Mouse (Mus musculus) erythroblast, embryonic 14.5 days (primary cell): ENCODE data around the gene Dpt. TPM values are rescaled to one million over a fixed set of nuclear protein-coding genes. Genes with fewer than 3 reads are reported as not detected.

Experiments
- H3K27me3 ChIP-seq: 2 replicates; pipeline ENCODE4 v1.6.1; 2012; ENCODE audit warnings: inconsistent platforms; ENCODE audit not compliant: control insufficient read depth
- H3K36me3 ChIP-seq: 2 replicates; pipeline ENCODE4 v1.6.1; 2012; ENCODE audit warnings: mild to moderate bottlenecking, inconsistent platforms; ENCODE audit not compliant: control insufficient read depth
- H3K4me1 ChIP-seq: 2 replicates; pipeline ENCODE4 v1.6.1; 2012; ENCODE audit warnings: inconsistent platforms; ENCODE audit not compliant: control insufficient read depth
- H3K4me3 ChIP-seq: replicated peaks from 2 replicates; pipeline ENCODE3; 2012; ENCODE audit warnings: moderate library complexity, mild to moderate bottlenecking, inconsistent platforms
- H3K9me3 ChIP-seq: 2 replicates; pipeline ENCODE4 v1.6.1; 2012; ENCODE audit warnings: low read length, inconsistent platforms, mixed read lengths; ENCODE audit not compliant: control insufficient read depth
- GATA1 ChIP-seq: IDR thresholded peaks from 2 replicates; pipeline ENCODE4 v1.6.1; 2012; ENCODE audit warnings: low read length, inconsistent platforms, mixed read lengths
- TAL1 ChIP-seq: IDR thresholded peaks from 3 replicates; pipeline ENCODE4 v1.6.1; 2012; ENCODE audit warnings: low read length, inconsistent platforms, mixed read lengths
- polyA plus RNA-seq: library from polyadenylated mRNA; stranded (reverse); fragments of >175 nt; gene quantifications from 2 replicates; pipeline ENCODE4 v1.2.3, GENCODE M21; 2012

Gene Dpt
- polyA plus RNA-seq, result 0.02 TPM in 1 of 2 replicates, not detected in the other

DNA sequence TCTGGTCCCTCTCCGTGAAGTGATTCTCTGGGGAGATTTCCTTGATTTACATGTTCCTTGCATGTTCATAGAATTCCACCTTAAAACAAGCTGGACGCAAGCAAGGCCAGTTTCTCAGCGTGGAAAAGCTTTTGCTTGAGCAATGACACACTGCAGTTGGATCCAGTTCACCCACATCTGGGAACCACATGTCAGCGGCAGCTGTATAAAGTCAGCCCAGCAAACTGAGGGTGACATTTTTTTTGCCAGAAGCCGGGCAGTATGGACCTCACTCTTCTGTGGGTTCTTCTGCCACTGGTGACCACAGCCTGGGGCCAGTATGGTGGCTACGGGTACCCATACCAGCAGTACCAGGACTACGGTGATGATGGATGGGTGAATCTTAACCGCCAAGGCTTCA lies at the start of gene Dpt:
TSS of gene Dpt (plus strand) at position 174 of the 400 bp plus-strand sequence.
- Histone ChIP-seq H3K9me3 (no peaks in the 10 kb centered on the region), H3K4me1 (no peaks in the 10 kb centered on the region), H3K36me3 (no peaks in the 10 kb centered on the region), H3K4me3 (no peak within 1 kb of the TSS), H3K27me3 (no peaks in the 10 kb centered on the region)
- TF ChIP-seq GATA1 (no peak), TAL1 (no peak)

DNA sequence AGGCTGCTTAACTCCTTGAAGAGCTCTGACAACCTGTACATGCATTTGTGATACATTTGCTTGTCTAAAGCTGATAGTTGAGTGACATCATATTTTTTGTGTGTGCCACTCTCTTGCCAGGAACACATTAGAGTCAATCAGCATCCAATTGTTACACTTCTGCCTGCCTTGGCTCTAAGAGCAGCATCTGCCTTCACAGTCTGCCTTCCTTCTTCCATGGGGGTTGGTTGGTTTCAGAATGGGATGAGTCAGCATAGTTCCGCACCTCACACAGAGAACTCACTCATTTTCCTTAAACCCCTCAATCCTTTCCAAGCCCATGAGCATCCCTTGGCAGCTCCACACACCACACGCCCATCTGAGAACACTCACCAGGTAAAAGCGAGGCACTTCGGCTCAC lies 42.7 kb upstream of the Dpt start:
- Histone ChIP-seq H3K4me1 (no peaks in the 10 kb centered on the region), H3K36me3 (no peaks in the 10 kb centered on the region), H3K4me3 (no peak overlapping the region), H3K9me3 (no peaks in the 10 kb centered on the region; the same call in 1 of the 2 replicates), H3K27me3 (no peaks in the 10 kb centered on the region)
- TF ChIP-seq TAL1, result no peak
- no peak for TF ChIP-seq GATA1

DNA sequence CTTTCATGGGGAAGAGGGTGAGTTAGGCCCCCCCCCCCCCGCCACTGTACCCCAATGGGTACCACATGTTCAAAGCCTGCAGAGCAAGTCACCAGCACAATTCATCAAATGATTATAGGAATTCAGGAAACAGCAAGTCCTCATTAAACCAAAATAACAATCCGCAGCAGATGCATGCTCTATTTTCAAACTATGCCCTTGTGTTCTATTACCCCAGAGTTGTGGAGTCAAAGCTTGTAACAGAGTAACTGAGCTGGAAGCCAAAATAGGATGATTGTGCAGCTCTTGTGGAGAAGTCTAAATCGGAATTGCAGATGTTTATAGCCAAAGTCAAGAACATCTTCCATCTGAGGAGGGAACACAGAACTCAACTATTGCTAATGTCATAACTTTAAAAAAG lies 40.8 kb upstream of the Dpt start:
- Histone ChIP-seq H3K9me3 (no peaks in the 10 kb centered on the region; the same call in 1 of the 2 replicates), H3K4me3 (no peak overlapping the region), H3K27me3 (no peaks in the 10 kb centered on the region), H3K4me1 (no peaks in the 10 kb centered on the region), H3K36me3 (no peaks in the 10 kb centered on the region)
- TF ChIP-seq TAL1 (no peak), GATA1 (no peak)

DNA sequence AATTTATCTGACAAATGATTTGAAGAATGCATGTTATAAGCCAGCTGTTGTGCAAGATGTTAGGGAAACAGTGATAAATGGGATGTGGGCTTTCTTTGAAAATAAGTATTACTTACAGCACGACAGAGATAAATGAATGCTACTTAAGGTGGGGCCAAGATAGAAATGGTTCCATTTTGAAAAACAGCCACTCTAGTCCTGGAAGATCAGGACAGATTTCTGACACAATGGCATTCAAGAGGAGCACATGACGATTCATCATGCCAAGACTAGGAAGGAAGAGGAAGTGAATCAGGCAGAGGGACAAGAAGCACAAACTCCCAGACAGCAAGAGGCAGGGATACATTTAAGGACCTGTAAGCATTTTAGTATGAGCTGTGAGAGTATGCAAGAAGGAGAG lies 39.5 kb upstream of the Dpt start:
- Histone ChIP-seq H3K27me3 (no peaks in the 10 kb centered on the region), H3K4me3 (no peak overlapping the region), H3K9me3 (no peaks in the 10 kb centered on the region; the same call in 1 of the 2 replicates), H3K4me1 (no peaks in the 10 kb centered on the region), H3K36me3 (no peaks in the 10 kb centered on the region)
- TF ChIP-seq TAL1 (no peak), GATA1 (no peak)

DNA sequence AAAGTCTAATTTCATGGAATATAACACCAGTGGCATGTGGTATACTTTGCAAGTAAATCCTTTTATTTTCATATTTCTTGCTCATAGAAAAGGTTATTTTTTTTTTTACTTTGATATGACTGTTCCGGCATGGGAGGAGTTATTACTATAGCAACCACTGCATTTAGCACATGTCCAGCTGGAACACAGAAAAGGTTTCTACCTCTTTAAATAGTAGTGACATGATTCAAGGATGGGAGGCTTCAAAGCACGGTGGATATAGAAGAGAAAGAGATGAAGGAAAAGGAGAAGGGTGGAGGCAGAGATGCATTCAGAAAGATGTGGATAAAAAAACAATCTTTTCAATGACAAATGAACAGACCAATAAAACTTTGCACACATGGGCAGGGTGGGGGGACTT lies 38.0 kb upstream of the Dpt start:
- no peak overlapping the region for H3K4me3 ChIP-seq
- TF ChIP-seq GATA1, result no peak
- no peak for TF ChIP-seq TAL1
- H3K4me1 ChIP-seq, result no peaks in the 10 kb centered on the region
- no peaks in the 10 kb centered on the region; the same call in 1 of the 2 replicates for H3K9me3 ChIP-seq
- no peaks in the 10 kb centered on the region for H3K36me3 ChIP-seq
- no peaks in the 10 kb centered on the region for H3K27me3 ChIP-seq

DNA sequence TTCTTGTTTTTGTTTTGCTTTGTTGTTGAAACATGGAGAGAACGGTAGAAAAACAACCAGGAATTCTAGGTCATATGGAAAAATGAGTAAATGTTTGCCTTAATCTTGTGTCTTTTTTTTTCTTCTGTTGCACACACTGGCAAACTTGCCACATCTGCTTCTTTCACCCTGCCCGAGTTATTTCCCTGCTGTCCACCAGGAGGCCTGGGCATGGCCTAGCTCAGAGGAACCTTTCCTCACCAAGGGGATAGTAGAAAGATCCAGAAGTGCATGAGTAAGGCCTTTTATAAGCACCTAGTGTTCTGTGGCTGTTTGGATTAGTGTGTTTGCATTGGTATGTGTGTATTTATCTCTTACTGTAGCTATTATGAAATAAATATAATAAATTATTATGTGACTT lies 34.2 kb upstream of the Dpt start:
- Histone ChIP-seq H3K27me3 (no peaks in the 10 kb centered on the region), H3K36me3 (no peaks in the 10 kb centered on the region), H3K4me1 (no peaks in the 10 kb centered on the region), H3K4me3 (no peak overlapping the region), H3K9me3 (no peaks in the 10 kb centered on the region)
- TF ChIP-seq GATA1 (no peak), TAL1 (no peak)

DNA sequence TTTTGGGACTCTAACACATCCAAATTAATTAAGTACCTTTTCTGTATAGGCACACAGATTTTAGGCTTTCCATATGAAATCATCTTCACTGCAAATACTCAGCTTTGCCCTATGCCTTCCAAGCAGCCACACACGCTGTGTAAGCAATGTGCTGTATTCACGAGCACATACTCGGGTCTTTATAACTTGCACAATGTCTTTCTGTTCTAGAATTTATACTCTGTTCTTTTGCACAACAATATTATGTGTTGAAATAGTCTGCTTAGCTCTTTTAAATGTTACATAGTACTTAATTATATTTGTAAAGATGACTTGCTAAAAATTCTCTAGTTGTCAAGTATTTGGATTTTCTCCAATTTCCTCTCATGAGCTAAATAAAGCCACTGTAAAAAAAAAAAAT lies 29.8 kb upstream of the Dpt start:
- no peak overlapping the region for H3K4me3 ChIP-seq
- TF ChIP-seq GATA1, result no peak
- TF ChIP-seq TAL1, result no peak
- H3K4me1 ChIP-seq, result no peaks in the 10 kb centered on the region
- H3K27me3 ChIP-seq, result no peaks in the 10 kb centered on the region
- H3K36me3 ChIP-seq, result no peaks in the 10 kb centered on the region
- H3K9me3 ChIP-seq, result no peaks in the 10 kb centered on the region

DNA sequence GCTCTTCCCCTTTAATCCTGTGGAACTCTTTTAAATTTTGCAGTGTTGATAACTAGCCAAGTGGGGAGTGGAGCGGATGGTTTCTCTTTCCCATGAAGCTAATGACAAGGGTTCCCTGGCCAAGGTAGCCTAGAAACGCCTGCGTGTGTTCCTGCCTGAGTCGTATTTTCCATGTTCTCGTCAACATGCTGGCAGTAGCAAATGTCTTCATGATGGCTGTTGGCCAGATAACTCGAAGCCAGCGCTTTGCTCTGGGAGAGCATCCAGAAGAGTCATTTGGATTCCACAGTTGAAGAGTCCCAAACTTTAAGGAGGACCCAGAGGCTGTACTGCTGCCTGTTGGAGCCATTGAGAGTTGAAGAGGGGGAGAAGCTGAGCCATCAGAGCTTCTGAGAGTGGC lies 25.8 kb upstream of the Dpt start:
- TF ChIP-seq TAL1 (no peak), GATA1 (no peak)
- Histone ChIP-seq H3K36me3 (no peaks in the 10 kb centered on the region), H3K4me1 (no peaks in the 10 kb centered on the region), H3K27me3 (no peaks in the 10 kb centered on the region), H3K4me3 (no peak overlapping the region), H3K9me3 (peaks cover 3% of the 10 kb centered on the region; the same call in 1 of the 2 replicates)

DNA sequence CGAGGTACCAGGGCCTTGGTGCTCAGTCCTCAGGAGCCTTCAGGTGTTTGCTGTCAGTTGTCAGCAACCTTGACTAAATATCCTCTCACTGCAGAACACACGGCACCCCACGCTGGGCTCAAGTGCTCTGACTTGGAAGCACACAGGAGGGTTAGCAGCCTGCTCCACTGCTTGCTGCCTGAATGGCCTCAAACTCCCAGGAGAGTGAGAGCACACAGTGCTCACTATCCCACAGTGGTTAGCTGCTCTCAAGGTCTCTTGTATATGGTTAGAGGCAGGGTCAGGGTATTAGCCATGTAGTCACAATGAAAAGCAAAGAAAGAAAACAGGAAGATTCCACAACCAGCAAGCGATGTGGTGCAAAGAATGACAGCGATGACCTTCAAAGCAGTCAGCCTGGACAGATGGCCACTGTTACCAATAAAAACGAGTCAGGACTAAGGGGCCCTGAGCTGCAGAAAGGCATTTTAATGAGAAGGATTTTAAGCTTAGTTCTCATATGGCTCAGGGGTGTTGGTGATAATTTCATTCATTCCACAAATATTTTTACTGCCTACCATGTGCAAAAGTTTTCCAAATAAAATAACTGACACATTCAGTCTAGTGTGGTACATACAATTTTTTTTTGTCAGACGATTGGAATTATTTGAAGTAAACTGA lies 15.5 kb upstream of the Dpt start:
- peaks cover 5% of the 10 kb centered on the region; the same call in 1 of the 2 replicates for H3K9me3 ChIP-seq

DNA sequence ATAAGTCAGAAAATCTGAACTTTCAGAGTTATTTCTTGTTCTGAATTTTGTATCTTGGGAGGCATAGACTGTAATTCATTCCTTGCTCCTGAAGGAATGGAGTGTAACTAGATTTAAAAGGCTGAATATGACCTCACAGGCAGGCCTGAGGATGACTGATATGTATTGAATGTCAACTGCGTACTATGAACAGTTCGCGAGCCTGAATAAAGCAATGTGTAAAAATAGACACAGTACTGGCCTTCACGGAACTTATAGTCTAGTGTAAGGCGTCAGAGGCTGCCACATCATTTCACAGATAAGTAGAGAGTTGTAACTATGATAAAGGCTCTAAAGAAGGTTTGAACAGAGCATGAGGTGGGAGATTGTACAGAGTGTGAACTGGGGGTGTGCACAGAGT lies 10.3 kb upstream of the Dpt start:
- H3K36me3 ChIP-seq, result no peaks in the 10 kb centered on the region
- H3K9me3 ChIP-seq, result peaks cover 13% of the 10 kb centered on the region
- no peaks in the 10 kb centered on the region for H3K4me1 ChIP-seq
- TF ChIP-seq GATA1 (no peak), TAL1 (no peak)
- no peak overlapping the region for H3K4me3 ChIP-seq
- no peaks in the 10 kb centered on the region for H3K27me3 ChIP-seq

More for the DNA sequence above, 15.5 kb upstream of the Dpt start:
- Histone ChIP-seq H3K4me3 (no peak overlapping the region), H3K4me1 (no peaks in the 10 kb centered on the region), H3K36me3 (no peaks in the 10 kb centered on the region), H3K27me3 (no peaks in the 10 kb centered on the region)
- TF ChIP-seq TAL1 (no peak), GATA1 (no peak)
